Mouse (Mus musculus): ENCODE results near the gene Nav3. TPM values are rescaled to one million over a fixed set of nuclear protein-coding genes. Genes with fewer than 3 reads are reported as not detected.

The Nav3 gene
- polyA plus RNA-seq, 1 experiment from 2014 or later, result 10.5 TPM

DNA sequence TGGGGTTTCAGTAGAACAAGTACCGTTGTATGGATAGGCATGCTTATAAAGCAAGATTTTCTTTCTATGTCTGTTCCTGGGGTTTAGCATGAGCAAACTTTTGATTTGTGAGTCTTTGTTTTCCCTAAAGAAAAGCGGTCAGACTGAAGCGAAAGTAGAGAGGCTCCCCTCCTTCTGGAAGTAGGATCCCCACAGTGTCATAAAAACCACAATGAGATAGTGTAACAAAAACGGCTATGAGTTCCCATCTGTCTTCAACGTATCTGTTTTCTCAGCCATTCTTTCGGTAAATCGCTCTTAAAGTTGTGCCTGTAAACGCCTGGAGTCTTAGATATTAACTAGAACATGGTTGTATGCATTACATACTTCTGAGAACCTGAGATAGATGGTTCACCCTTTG lies 479.7 kb downstream of the Nav3 start:
- H3K4me3 ChIP-seq (ENCODE audit: low read depth, low read length), result no peak overlapping the region
- DNase-seq (ENCODE audit: low spot score), result no peak
- no peaks in the 10 kb centered on the region for H3K27me3 ChIP-seq (ENCODE audit: control insufficient read depth, insufficient read depth, low read length)
- H3K4me2 ChIP-seq (ENCODE audit: low read depth), result no peak overlapping the region
- H3K27ac ChIP-seq (ENCODE audit: low read depth, low read length), result no peak overlapping the region
- no peak overlapping the region for H3K9ac ChIP-seq (ENCODE audit: low read length)
- WGBS, result 88% methylated on average over 8 of the region's 8 CpGs
- no peaks in the 10 kb centered on the region for H3K9me3 ChIP-seq (ENCODE audit: control insufficient read depth, low read length)
- H3K4me1 ChIP-seq (ENCODE audit: control insufficient read depth, insufficient read depth, low read length), result no peaks in the 10 kb centered on the region
- no peak for ATAC-seq (ENCODE audit: insufficient read depth, low FRiP score, low TSS enrichment)
- no peaks in the 10 kb centered on the region for H3K36me3 ChIP-seq (ENCODE audit: control insufficient read depth, insufficient read depth, low read length)

DNA sequence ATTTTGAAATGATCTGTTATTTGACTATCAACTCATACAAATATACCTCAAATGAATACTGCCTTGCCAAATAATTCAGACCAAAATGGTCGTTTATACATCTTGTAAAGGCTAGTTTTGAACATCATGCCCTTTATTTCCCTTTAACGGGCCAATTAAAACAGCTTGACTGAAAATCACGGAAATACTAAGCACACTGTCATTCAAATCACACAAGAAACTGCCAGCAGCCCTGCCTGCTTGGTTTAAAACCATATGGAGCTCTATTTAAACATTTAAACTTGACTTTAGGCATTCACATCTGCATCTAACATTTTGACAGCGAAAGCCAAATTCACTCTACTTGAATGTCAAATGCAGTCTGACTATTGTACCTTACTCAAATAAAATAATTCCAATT lies 481.8 kb downstream of the Nav3 start:
- WGBS, result 84% methylated on average over 4 of the region's 4 CpGs
- Histone ChIP-seq H3K27ac (ENCODE audit: low read depth, low read length) (no peak overlapping the region), H3K4me2 (ENCODE audit: low read depth) (no peak overlapping the region), H3K4me3 (ENCODE audit: low read depth, low read length) (no peak overlapping the region), H3K36me3 (ENCODE audit: control insufficient read depth, insufficient read depth, low read length) (no peaks in the 10 kb centered on the region), H3K9ac (ENCODE audit: low read length) (no peak overlapping the region), H3K9me3 (ENCODE audit: control insufficient read depth, low read length) (no peaks in the 10 kb centered on the region), H3K4me1 (ENCODE audit: control insufficient read depth, insufficient read depth, low read length) (no peaks in the 10 kb centered on the region), H3K27me3 (ENCODE audit: control insufficient read depth, insufficient read depth, low read length) (no peaks in the 10 kb centered on the region)
- DNase-seq (ENCODE audit: low spot score), result no peak
- ATAC-seq (ENCODE audit: insufficient read depth, low FRiP score, low TSS enrichment), result no peak

GRCm38 (mm10) chr10:109973483-109973882 lies 482.5 kb downstream of the Nav3 start:
- H3K9me3 ChIP-seq (ENCODE audit: control insufficient read depth, low read length), result no peaks in the 10 kb centered on the region
- DNase-seq (ENCODE audit: low spot score) (no peak), ATAC-seq (ENCODE audit: insufficient read depth, low FRiP score, low TSS enrichment) (no peak)
- H3K27ac ChIP-seq (ENCODE audit: low read depth, low read length), result no peak overlapping the region
- no peaks in the 10 kb centered on the region for H3K36me3 ChIP-seq (ENCODE audit: control insufficient read depth, insufficient read depth, low read length)
- no peak overlapping the region for H3K4me3 ChIP-seq (ENCODE audit: low read depth, low read length)
- H3K27me3 ChIP-seq (ENCODE audit: control insufficient read depth, insufficient read depth, low read length), result no peaks in the 10 kb centered on the region
- WGBS, result 80% methylated on average over 3 of the region's 3 CpGs
- no peaks in the 10 kb centered on the region for H3K4me1 ChIP-seq (ENCODE audit: control insufficient read depth, insufficient read depth, low read length)
- H3K9ac ChIP-seq (ENCODE audit: low read length), result no peak overlapping the region
- no peak overlapping the region for H3K4me2 ChIP-seq (ENCODE audit: low read depth)

- WGBS, result 79% methylated on average over 3 of the region's 3 CpGs
These were observed 505.7 kb downstream of the Nav3 start for GRCm38 (mm10) chr10:109950296-109950695.

DNA sequence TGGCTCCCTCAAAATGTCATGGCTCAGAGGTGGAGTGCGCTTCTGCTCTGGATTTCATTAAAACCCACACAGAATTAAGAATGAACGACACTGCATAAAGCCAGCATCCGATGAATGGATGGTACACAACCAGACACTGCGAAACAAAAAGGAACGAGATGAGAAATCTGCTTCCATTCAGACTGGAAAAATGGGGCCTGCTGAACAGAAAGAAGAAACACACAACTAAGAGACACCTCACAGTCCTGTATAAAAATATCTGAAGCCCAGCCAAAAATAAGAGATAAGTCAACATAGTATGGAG lies 526.7 kb downstream of the Nav3 start:
- no peak overlapping the region for H3K27ac ChIP-seq (ENCODE audit: low read depth, low read length)

More at GRCm38 (mm10) chr10:109950296-109950695, 505.7 kb downstream of the Nav3 start:
- Histone ChIP-seq H3K27me3 (ENCODE audit: control insufficient read depth, insufficient read depth, low read length) (no peaks in the 10 kb centered on the region), H3K4me2 (ENCODE audit: low read depth) (no peak overlapping the region), H3K27ac (ENCODE audit: low read depth, low read length) (no peak overlapping the region), H3K4me1 (ENCODE audit: control insufficient read depth, insufficient read depth, low read length) (no peaks in the 10 kb centered on the region), H3K36me3 (ENCODE audit: control insufficient read depth, insufficient read depth, low read length) (no peaks in the 10 kb centered on the region), H3K4me3 (ENCODE audit: low read depth, low read length) (no peak overlapping the region), H3K9me3 (ENCODE audit: control insufficient read depth, low read length) (no peaks in the 10 kb centered on the region), H3K9ac (ENCODE audit: low read length) (no peak overlapping the region)
- ATAC-seq (ENCODE audit: insufficient read depth, low FRiP score, low TSS enrichment) (no peak), DNase-seq (ENCODE audit: low spot score) (no peak)

GRCm38 (mm10) chr10:109928547-109929318 lies 527.3 kb downstream of the Nav3 start:
- WGBS, result 67% methylated on average over 8 of the region's 8 CpGs
- ATAC-seq (ENCODE audit: insufficient read depth, low FRiP score, low TSS enrichment) (no peak), DNase-seq (ENCODE audit: low spot score) (no peak)
- Histone ChIP-seq H3K9ac (ENCODE audit: low read length) (no peak overlapping the region), H3K9me3 (ENCODE audit: control insufficient read depth, low read length) (no peaks in the 10 kb centered on the region), H3K4me2 (ENCODE audit: low read depth) (no peak overlapping the region), H3K4me1 (ENCODE audit: control insufficient read depth, insufficient read depth, low read length) (no peaks in the 10 kb centered on the region), H3K36me3 (ENCODE audit: control insufficient read depth, insufficient read depth, low read length) (no peaks in the 10 kb centered on the region), H3K27ac (ENCODE audit: low read depth, low read length) (no peak overlapping the region), H3K27me3 (ENCODE audit: control insufficient read depth, insufficient read depth, low read length) (no peaks in the 10 kb centered on the region), H3K4me3 (ENCODE audit: low read depth, low read length) (no peak overlapping the region)

More for the DNA sequence above, 526.7 kb downstream of the Nav3 start:
- Histone ChIP-seq H3K9ac (ENCODE audit: low read length) (no peak overlapping the region), H3K4me2 (ENCODE audit: low read depth) (no peak overlapping the region), H3K36me3 (ENCODE audit: control insufficient read depth, insufficient read depth, low read length) (no peaks in the 10 kb centered on the region), H3K4me1 (ENCODE audit: control insufficient read depth, insufficient read depth, low read length) (no peaks in the 10 kb centered on the region), H3K4me3 (ENCODE audit: low read depth, low read length) (no peak overlapping the region), H3K9me3 (ENCODE audit: control insufficient read depth, low read length) (no peaks in the 10 kb centered on the region), H3K27me3 (ENCODE audit: control insufficient read depth, insufficient read depth, low read length) (no peaks in the 10 kb centered on the region)
- ATAC-seq (ENCODE audit: insufficient read depth, low FRiP score, low TSS enrichment), result no peak
- no peak for DNase-seq (ENCODE audit: low spot score)
- WGBS, result 79% methylated on average over 5 of the region's 5 CpGs

- H3K27me3 ChIP-seq (ENCODE audit: control insufficient read depth, insufficient read depth, low read length), result no peaks in the 10 kb centered on the region
- ATAC-seq (ENCODE audit: insufficient read depth, low FRiP score, low TSS enrichment) (no peak), DNase-seq (ENCODE audit: low spot score) (no peak)
- H3K9ac ChIP-seq (ENCODE audit: low read length), result no peak overlapping the region
- H3K4me2 ChIP-seq (ENCODE audit: low read depth), result no peak overlapping the region
- 80% methylated on average over 3 of the region's 3 CpGs for WGBS
- H3K4me3 ChIP-seq (ENCODE audit: low read depth, low read length), result no peak overlapping the region
- no peaks in the 10 kb centered on the region for H3K36me3 ChIP-seq (ENCODE audit: control insufficient read depth, insufficient read depth, low read length)
- no peaks in the 10 kb centered on the region for H3K4me1 ChIP-seq (ENCODE audit: control insufficient read depth, insufficient read depth, low read length)
- H3K27ac ChIP-seq (ENCODE audit: low read depth, low read length), result no peak overlapping the region
- H3K9me3 ChIP-seq (ENCODE audit: control insufficient read depth, low read length), result no peaks in the 10 kb centered on the region
These were observed 529.9 kb downstream of the Nav3 start for GRCm38 (mm10) chr10:109926149-109926548.

- Histone ChIP-seq H3K27me3 (ENCODE audit: control insufficient read depth, insufficient read depth, low read length) (no peaks in the 10 kb centered on the region), H3K4me2 (ENCODE audit: low read depth) (no peak overlapping the region), H3K4me1 (ENCODE audit: control insufficient read depth, insufficient read depth, low read length) (no peaks in the 10 kb centered on the region), H3K4me3 (ENCODE audit: low read depth, low read length) (no peak overlapping the region), H3K9ac (ENCODE audit: low read length) (no peak overlapping the region), H3K9me3 (ENCODE audit: control insufficient read depth, low read length) (no peaks in the 10 kb centered on the region), H3K36me3 (ENCODE audit: control insufficient read depth, insufficient read depth, low read length) (no peaks in the 10 kb centered on the region), H3K27ac (ENCODE audit: low read depth, low read length) (no peak overlapping the region)
- no peak for ATAC-seq (ENCODE audit: insufficient read depth, low FRiP score, low TSS enrichment)
- 78% methylated on average over 2 of the region's 2 CpGs for WGBS
- no peak for DNase-seq (ENCODE audit: low spot score)
These were observed 531.9 kb downstream of the Nav3 start for GRCm38 (mm10) chr10:109924136-109924535.

- ATAC-seq (ENCODE audit: insufficient read depth, low FRiP score, low TSS enrichment), result peak; percentile 45; the same call in 1 of the 2 replicates
- no peaks in the 10 kb centered on the region for H3K36me3 ChIP-seq (ENCODE audit: control insufficient read depth, insufficient read depth, low read length)
- WGBS, result 56% methylated on average over 11 of the region's 11 CpGs
- no peak overlapping the region for H3K27ac ChIP-seq (ENCODE audit: low read depth, low read length)
- H3K9ac ChIP-seq (ENCODE audit: low read length), result no peak overlapping the region
- no peaks in the 10 kb centered on the region for H3K27me3 ChIP-seq (ENCODE audit: control insufficient read depth, insufficient read depth, low read length)
- no peak overlapping the region for H3K4me2 ChIP-seq (ENCODE audit: low read depth)
- H3K4me3 ChIP-seq (ENCODE audit: low read depth, low read length), result no peak overlapping the region
- peak; percentile 18 for DNase-seq (ENCODE audit: low spot score)
- H3K4me1 ChIP-seq (ENCODE audit: control insufficient read depth, insufficient read depth, low read length), result no peaks in the 10 kb centered on the region
- no peaks in the 10 kb centered on the region for H3K9me3 ChIP-seq (ENCODE audit: control insufficient read depth, low read length)
These were observed 534.6 kb downstream of the Nav3 start for GRCm38 (mm10) chr10:109921368-109921767.

Measured in neural tube, embryonic 11.5 days (tissue).